Mouse (Mus musculus) ES-Bruce4 (cell line): ENCODE measurements around the gene Slc26a10. TPM values are rescaled to one million over a fixed set of nuclear protein-coding genes. Genes with fewer than 3 reads are reported as not detected.

Experiments
- H3K27ac ChIP-seq: 2 replicates; pipeline ENCODE4 v1.5.1; 2012; ENCODE audit warnings: low read length, inconsistent platforms; ENCODE audit not compliant: insufficient read depth
- H3K27me3 ChIP-seq: 2 replicates; pipeline ENCODE4 v1.6.1; 2012; ENCODE audit warnings: mild to moderate bottlenecking, low read length, inconsistent platforms; ENCODE audit not compliant: control insufficient read depth, poor library complexity, insufficient read depth, severe bottlenecking
- H3K36me3 ChIP-seq: 2 replicates; pipeline ENCODE4 v1.6.1; 2012; ENCODE audit warnings: inconsistent platforms, mild to moderate bottlenecking, low read length, moderate library complexity; ENCODE audit not compliant: control insufficient read depth, poor library complexity, insufficient read depth, severe bottlenecking
- H3K4me1 ChIP-seq: one replicate; pipeline ENCODE4 v1.8.1; 2011; ENCODE audit warnings: low read length; ENCODE audit not compliant: control insufficient read depth, insufficient read depth
- H3K4me3 ChIP-seq: 2 replicates; pipeline ENCODE4 v1.5.1; 2011; ENCODE audit warnings: low read depth, mild to moderate bottlenecking, low read length
- H3K9ac ChIP-seq: 2 replicates; pipeline ENCODE4 v1.6.1; 2012; ENCODE audit warnings: low read depth, mild to moderate bottlenecking, inconsistent platforms; ENCODE audit not compliant: poor library complexity, severe bottlenecking
- H3K9me3 ChIP-seq: replicated peaks from 2 replicates; pipeline ENCODE4 v1.6.1; 2012; ENCODE audit warnings: mild to moderate bottlenecking, low read length, inconsistent platforms; ENCODE audit not compliant: control insufficient read depth, poor library complexity, insufficient read depth, severe bottlenecking
- CTCF ChIP-seq: IDR thresholded peaks from one replicate; pipeline ENCODE4 v1.8.1; 2011; ENCODE audit warnings: low read depth, low read length
- EP300 ChIP-seq: IDR thresholded peaks from 2 replicates; pipeline ENCODE4 v1.6.1; 2011; ENCODE audit warnings: low read depth, low read length; ENCODE audit not compliant: insufficient read depth
- POLR2A ChIP-seq: IDR thresholded peaks from one replicate; pipeline ENCODE4 v1.8.1; 2011; ENCODE audit warnings: low read length; ENCODE audit not compliant: insufficient read depth
- polyA plus RNA-seq: library from polyadenylated mRNA; stranded (reverse); fragments of >200 nt; gene quantifications from 2 replicates; pipeline ENCODE4 v1.2.4, GENCODE M21; 2011; ENCODE audit warnings: low read depth; ENCODE audit not compliant: missing spikeins, insufficient read depth, insufficient read length

Slc26a10 gene
- polyA plus RNA-seq, 1 experiment, result 24.6 TPM

DNA sequence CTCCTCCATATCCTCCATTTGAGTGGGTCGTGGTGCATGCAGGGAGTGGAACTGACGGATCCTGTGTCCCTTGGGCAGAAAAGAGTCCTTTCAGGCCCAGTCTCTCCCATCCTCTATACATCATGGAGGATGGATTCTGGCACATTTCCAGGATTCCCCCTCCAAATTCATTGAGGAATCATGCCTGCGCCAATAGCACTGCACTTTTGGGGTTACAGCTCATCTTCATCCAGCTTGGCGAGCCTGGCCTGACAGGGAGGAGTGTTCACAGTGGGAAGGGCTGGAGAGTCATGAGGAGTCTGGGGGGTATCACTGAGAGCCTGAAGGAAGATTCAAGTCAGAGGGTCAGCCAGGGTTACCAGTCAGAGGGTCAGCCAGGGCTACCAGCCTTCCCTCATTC lies 2.2 kb upstream of the Slc26a10 start:
- no peak overlapping the region for H3K4me3 ChIP-seq
- no peaks in the 10 kb centered on the region for H3K36me3 ChIP-seq
- no peaks in the 10 kb centered on the region; the same call in 1 of the 2 replicates for H3K27me3 ChIP-seq
- H3K4me1 ChIP-seq, result peaks cover 7% of the 10 kb centered on the region
- TF ChIP-seq EP300 (no peak), POLR2A (no peak), CTCF (no peak)
- no peak overlapping the region for H3K27ac ChIP-seq
- no peaks in the 10 kb centered on the region for H3K9me3 ChIP-seq
- H3K9ac ChIP-seq, result no peak overlapping the region

DNA sequence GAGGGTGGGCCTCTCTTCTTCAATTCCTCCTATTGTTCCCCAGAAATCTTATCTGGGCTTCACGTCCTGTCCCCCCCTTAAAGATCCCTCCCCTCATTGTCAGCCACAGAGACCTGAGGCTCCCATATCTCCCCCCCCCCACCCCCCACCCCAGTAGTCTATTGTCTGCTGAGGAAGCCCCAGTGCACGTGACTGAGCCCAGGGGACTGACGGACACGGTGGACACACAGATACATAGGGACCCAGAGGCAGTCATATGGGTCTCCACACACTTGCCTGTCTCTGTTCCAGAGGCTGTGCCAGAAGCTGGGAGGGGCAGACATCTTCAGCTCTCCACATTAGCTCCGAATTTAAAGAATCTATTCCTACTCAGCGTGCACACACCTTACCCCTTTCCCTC lies 1.1 kb upstream of the Slc26a10 start:
- Histone ChIP-seq H3K9ac (no peak overlapping the region), H3K4me1 (peaks cover 6% of the 10 kb centered on the region), H3K27ac (no peak overlapping the region), H3K9me3 (no peaks in the 10 kb centered on the region), H3K36me3 (no peaks in the 10 kb centered on the region), H3K27me3 (no peaks in the 10 kb centered on the region; the same call in 1 of the 2 replicates), H3K4me3 (no peak overlapping the region)
- no peak for TF ChIP-seq CTCF
- no peak for TF ChIP-seq EP300

GRCm38 (mm10) chr10:127180695-127181047 lies 226 bp upstream of the Slc26a10 start:
- Histone ChIP-seq H3K9me3 (no peaks in the 10 kb centered on the region), H3K27ac (no peak overlapping the region), H3K4me1 (peaks cover 8% of the 10 kb centered on the region), H3K9ac (0 out of 2 replicates have a peak overlapping the region, but pooled peaks have one; percentile 9), H3K27me3 (no peaks in the 10 kb centered on the region; the same call in 1 of the 2 replicates), H3K36me3 (no peaks in the 10 kb centered on the region), H3K4me3 (no peak overlapping the region)
- TF ChIP-seq EP300, result no peak
- TF ChIP-seq CTCF, result no peak
- no peak for TF ChIP-seq POLR2A

DNA sequence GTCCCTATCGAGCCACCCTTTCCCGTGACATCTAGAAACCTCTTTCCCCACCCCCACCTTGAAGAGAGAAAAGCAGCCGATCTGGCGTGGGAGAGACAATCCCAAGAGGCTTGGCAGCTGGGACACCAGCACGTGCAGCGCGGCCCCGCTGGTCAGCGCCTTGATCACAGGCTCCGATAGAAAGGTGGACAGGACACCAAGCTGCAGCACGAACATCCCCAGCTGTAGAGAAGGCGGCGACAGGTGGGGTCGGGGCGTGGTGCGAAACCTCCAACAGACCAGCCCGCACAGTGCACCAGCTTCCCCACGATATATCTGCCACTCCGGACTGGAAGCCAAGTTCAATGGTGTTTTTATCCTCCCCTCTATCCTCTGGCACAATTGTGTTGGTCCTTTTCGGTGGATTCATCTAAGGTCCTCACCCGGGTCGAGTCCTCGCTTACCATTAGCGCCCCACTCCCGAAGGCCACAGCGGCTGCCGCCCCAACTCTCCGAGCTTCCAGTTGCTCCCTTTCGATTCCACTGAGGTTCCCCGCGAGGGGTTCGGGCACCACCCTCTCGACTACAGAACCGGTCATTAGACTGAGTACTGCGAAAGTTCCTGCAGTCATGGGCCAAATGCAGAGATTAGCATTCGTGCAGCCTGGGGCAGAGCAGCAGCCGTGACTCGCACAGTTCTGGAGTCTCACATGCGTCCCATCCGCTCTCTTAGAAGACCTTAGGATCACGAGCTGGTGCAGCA lies 2.0 kb downstream of the Slc26a10 start:
- H3K27me3 ChIP-seq, result no peaks in the 10 kb centered on the region; the same call in 1 of the 2 replicates
- H3K4me3 ChIP-seq, result peak overlapping the region; percentile 50
- peaks cover 4% of the 10 kb centered on the region for H3K4me1 ChIP-seq
- H3K9me3 ChIP-seq, result no peaks in the 10 kb centered on the region
- no peaks in the 10 kb centered on the region for H3K36me3 ChIP-seq
- H3K27ac ChIP-seq, result no peak overlapping the region
- no peak overlapping the region for H3K9ac ChIP-seq
- TF ChIP-seq EP300 (no peak), CTCF (no peak), POLR2A (no peak)

GRCm38 (mm10) chr10:127177719-127178118 lies 2.7 kb downstream of the Slc26a10 start:
- H3K9ac ChIP-seq, result no peak overlapping the region; the same call in 1 of the 2 replicates
- H3K27me3 ChIP-seq, result no peaks in the 10 kb centered on the region; the same call in 1 of the 2 replicates
- no peaks in the 10 kb centered on the region for H3K9me3 ChIP-seq
- no peak overlapping the region for H3K27ac ChIP-seq
- TF ChIP-seq EP300 (no peak; the same call in 1 of the 2 replicates), CTCF (peak; percentile 85)
- H3K4me1 ChIP-seq, result peaks cover 4% of the 10 kb centered on the region
- peak overlapping the region; percentile 50 for H3K4me3 ChIP-seq
- H3K36me3 ChIP-seq, result no peaks in the 10 kb centered on the region

- H3K9me3 ChIP-seq, result no peaks in the 10 kb centered on the region
- TF ChIP-seq EP300 (no peak), CTCF (no peak), POLR2A (no peak)
- peaks cover 4% of the 10 kb centered on the region for H3K4me1 ChIP-seq
- H3K27me3 ChIP-seq, result no peaks in the 10 kb centered on the region; the same call in 1 of the 2 replicates
- no peak overlapping the region for H3K27ac ChIP-seq
- H3K36me3 ChIP-seq, result no peaks in the 10 kb centered on the region
- peak overlapping the region; percentile 30 for H3K4me3 ChIP-seq
- H3K9ac ChIP-seq, result no peak overlapping the region; the same call in 1 of the 2 replicates
Observed at GRCm38 (mm10) chr10:127177235-127177634, 3.2 kb downstream of the Slc26a10 start.
